Mouse (Mus musculus) left cerebral cortex, postnatal 10 days (tissue): ENCODE measurements at regions not wholly inside any gene's neighbourhood (a gene's known extent, or its start where the extent isn't known, plus 50 kb on each side); places are given as distances from the start of the nearest gene placed in this dataset.
A peak's percentile ranks its signal among the peaks of the same experiment; 100 is the strongest.

Experiments
- DNase-seq, 2 experiments: peaks; one replicate each; pipeline ENCODE4 v3.0.0; 2021 to 2022; ENCODE audit warnings: low spot score in 2 of 2, mixed read lengths in 1 of 2; ENCODE audit errors: extremely low spot score in 1 of 2
- intact Hi-C: fragments of 180-260 bp; cut with DNase I; formaldehyde crosslinking; loops from one replicate; pipeline ENCODE4 v1.15.1; 2025

DNA sequence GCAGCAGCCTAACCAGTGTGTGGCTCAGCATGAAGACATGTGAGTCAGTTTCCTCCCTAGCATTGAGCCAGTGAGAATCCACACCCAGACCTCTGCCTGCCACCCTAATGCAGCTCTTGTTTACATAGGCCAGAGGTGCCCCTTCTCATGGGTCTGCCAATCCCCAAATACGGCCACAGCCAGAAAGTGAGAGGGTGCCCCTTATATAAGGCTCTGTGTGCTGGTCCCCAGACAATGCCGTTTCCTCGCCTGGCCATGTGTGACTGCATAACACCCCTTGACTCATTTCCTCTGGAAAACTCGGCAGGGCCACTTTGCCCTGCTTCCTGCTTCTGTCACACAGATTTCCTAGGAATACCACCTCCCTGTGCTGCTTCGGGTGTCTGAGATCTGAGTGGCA, 1216.4 kb upstream of the A1bg start:
- DNase-seq = peak in 1 of 2 experiments; percentile 24
- intact Hi-C loops = no loop called here

DNA sequence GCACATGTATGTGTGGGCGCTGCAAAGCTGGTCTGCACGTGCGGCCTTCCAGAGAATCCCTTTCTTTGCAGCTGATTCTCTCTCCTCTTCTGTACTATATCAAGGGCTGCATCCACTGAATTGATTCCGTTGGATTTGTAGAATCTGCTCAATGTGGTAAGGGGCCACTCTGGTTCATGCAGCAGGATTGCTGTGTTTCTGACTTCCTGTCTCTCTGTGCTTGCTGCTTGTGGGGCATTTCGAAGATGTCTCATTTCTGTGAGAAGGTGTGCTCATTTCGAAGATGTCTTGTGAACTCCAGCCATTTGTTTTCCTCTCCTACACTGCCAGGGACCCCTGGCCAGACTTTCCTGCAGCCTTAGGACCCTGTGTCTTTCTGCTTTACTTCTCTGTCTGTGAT, 1215.9 kb upstream of the A1bg start:
- DNase-seq = no peak
- intact Hi-C loops = no loop called here

DNA sequence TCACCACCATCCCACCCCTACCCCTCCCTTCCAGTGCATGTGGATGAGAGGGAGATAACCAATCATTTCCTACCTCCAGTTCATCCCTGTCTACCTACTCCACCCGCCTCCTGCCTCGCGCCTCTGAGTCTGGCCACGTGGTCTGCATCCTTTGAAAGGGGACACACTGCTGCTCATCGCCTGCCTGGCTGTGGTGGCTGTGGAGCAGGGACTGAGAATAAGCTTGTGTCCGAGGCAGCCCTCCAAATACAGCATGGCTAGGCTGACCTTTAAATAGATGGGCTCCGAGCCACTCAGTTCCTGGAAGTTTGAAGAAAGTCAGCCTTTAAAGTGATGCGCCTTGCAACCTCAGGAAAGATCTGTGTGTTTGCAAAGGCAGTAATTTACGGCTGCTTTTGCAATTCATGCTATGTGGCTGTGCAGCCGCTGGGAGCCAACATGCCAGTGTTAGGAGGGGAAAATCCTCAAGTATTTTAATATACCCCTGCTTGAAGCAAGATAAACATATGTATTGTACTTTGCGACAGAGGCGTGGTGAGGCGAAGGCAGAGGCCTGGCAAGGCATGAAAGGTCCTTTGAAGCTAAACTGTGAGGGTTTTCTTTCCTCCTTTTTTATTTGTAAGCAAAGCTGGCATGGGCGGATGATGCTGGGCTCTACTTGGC, 1214.3 kb upstream of the A1bg start:
- intact Hi-C loops = no loop called here

DNA sequence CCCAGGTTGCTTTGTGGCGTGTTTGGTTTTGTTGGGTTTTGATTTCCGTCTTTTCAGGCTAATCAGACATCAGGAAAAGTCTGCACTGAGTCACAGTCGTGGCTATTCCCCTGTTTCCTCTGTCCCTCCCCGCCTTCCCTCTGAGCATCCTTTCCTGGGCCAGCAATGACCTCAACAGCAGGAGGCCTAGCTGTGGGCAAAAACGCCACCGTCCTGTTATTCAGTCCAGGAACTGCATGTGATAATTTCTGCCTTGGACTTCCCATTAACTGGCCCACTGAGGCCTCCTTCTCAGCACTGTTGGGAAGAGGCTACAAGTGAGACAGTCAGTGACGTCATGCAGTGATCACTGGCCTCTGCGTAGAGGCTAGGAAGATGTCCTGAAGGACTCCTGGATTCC, 1212.0 kb upstream of the A1bg start:
- no peak for DNase-seq
- intact Hi-C loops = no loop called here

More for the DNA sequence above, 1214.3 kb upstream of the A1bg start:
- DNase-seq = peak in 1 of 2 experiments; percentile 45

DNA sequence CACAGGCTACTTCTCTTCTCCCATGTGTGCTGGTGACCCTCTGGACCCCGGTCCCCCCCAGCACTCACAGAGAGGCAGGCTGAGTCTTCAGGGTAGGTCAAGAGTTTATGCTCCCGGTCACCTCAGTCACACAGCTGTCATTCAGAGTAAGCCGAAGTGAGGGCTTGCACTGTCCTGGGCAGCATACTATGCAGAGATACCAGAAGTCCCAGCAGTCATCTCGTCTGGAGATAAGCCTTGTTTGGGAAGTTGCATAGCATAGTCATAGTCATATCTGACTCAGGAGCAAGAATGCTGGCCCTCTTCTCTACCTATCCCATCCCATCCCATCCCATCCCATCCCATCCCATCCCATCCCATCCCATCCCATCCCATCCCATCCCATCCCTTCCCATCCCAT, 1211.5 kb upstream of the A1bg start:
- intact Hi-C loops = no loop called here
- no peak for DNase-seq

DNA sequence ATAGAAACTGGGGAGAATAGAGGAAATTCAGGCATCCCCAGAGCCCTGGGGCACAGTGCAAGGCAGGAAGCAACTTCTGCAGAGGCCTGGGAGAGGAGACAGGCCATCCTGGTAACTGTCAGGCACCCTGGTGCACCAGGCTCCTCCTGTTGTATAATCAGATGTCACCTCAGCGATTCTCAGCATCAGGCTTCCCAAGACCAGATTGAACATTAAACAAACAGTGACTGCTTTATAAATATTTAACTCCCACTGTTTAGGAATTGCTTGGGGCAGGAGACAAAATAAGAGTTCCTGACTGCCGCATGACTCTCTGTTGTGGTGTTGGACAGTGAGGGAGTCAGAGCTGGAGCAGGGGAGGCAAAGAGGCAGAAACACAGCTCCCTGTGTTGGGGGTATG, 1210.1 kb upstream of the A1bg start:
- intact Hi-C loops = no loop called here
- DNase-seq = no peak

DNA sequence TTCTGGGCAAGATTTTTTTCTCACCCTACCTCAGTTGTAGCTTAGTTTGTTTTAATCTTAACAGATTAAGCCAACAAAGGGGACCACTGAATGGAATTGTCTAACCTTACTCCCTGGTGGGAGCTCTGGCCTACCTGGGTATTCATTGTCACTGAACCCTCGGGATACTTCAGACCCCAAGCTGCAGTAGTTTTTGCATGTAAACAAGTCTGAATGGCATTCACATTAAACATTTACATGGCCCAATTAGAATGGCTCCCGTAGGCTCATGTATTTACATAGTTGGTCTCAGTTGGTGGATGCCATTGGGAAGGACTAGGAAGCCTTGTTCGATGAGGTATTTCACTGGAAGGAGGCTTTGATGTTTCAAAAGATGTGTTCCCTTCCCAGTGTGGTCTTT, 1208.9 kb upstream of the A1bg start:
- no peak for DNase-seq
- intact Hi-C loops = no loop called here

DNA sequence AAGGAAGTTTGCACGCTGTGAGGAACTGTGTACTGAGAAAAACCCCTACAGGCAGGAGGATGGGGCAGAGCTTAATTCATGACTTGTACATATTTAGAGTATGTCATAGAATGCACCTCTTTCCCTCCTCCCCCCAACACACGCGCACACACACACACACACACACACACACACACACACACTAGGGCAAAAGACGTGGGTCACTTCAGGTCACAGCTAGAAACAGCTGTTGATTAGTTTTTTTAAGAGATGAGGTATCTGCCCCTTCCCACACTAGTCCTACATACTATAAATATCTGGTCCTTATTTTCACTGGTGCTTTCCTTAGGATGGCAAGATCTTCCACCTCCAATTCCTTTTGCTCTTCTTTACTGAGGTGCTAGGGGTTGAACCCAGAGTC, 1207.7 kb upstream of the A1bg start:
- DNase-seq = no peak
- intact Hi-C loops = no loop called here

DNA sequence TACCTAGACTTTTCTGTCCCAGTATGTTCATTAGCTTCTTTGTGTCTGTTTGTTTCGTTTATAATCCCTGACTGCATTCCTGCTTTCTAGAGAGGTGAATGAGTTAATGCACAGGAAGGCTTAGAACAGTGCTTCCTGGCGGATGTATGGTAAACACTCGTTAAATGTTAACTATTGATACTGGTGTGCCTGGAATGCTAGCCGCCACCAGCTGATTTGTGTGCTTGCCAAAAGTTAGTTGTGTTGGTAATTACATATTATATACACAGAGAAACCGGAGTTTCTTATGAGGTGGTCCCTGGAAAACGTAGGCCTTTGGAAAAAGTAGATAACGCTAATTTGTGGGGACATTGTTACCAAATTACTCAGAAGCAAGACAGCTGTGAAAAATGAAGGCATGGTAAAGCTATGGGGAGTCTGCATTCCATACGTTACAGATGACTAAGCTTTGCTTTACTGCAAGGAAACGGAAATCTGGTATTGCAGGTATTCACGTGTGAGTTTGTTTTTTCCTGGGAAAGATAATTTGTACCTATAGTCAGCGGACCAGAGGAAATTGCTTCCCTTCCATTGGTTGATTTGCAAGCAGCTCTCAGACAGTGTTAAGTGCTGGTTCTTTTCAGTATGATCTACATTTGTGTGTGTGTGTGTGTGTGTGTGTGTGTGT, 1205.9 kb upstream of the A1bg start:
- intact Hi-C loops = no loop called here

DNA sequence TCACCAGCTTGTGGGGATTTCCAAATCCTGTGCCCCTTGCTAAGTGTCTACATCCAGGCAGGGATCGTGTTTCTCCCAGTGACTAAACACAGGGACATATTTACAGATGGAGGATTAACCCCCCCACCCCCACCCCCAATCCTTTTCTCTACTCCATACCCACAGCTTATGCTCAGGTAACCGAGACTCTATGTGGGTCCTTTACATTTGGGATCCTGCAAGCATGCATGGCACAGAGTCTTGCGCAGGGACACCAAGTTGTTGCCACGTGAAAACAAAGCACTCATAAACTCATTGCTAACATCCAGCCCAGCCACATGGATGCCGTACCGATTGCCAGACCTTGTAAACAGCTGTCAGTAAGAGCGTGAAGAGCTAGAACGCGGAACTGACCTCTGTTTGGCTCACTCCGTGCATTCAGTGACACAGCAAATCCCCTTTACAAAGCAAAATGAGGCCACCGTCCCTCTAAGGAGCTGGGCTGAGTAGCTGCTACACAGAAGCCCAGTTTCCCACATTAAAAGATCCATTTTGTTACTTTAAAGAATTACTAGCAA, 1204.9 kb upstream of the A1bg start:
- no peak for DNase-seq
- intact Hi-C loops = no loop called here

More for the DNA sequence above, 1205.9 kb upstream of the A1bg start:
- DNase-seq = no peak

DNA sequence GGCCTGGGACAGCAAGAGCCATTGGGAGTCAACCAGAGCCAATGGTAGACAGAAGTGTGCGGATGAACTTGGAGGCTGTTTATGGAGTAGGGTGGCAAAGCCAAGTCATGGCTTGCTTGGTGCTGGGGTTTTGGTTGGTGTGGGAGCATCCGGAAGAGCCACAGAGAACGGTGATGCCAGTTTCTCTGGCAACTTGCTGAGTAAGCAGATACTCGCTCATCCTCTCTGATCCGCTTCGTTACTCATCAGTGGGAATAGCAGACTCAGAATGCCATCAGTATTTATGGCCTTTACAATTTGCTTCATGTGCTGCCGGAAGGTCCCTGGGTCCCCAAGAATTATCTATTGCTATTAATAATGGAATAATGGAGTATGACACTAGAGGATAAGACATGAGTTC, 1202.9 kb upstream of the A1bg start:
- DNase-seq = no peak
- intact Hi-C loops = no loop called here

DNA sequence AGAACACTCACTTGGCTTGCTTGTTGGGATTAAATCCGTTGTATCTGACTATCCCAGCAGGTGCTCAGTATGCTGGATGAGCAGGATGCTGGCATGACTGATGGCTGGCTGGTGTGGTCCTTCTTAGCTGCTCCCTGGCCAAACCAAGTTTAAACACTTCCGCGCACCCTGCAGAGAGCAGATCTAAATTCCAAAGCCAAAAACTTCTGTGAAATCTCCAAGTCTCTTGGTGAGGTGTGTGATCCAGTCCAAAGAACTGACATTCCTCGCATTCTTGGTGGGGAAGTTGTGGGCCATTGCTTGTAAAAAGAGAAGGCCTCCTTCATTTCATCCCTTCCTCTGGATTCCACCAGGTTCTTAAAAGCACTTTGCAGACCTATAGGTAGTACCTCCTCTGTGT, 1200.9 kb upstream of the A1bg start:
- intact Hi-C loops = no loop called here
- no peak for DNase-seq

DNA sequence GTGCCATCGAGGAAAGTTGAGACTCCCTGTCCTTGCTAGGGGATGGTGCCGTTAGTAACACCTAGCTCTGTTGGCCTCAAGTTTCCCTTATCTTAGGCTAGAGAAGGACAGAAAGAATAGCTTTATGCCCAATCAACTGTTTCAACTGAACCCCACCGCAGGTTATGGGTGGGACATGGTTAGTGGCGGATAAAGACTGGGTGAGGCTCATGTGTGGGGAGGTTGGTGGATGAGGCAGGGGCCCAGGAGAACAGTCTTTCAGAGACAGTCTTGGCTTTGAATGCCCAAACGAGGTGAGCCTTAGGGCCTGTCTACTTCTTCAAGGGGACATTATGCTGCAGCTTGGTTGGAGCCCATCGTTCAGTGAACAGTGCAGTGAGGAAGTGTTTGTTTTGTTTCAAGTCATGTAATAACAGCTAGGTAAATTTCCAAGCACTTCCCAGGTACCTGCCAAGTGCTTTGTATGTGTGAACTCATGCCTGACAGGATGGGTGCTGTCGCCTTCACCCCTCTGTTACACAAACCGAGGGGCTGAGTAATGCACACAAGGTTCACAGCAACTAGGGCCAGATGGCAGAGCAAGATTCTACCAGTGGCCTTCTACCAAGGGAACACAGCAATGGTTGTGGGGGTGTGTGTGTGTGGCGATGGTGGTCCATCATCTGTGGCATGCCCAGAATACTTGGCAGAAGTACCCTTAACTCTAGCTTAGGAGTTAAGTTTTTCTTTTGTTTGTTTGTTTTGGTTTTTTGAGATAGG, 1199.6 kb upstream of the A1bg start:
- DNase-seq = no peak
- intact Hi-C loops = no loop called here

DNA sequence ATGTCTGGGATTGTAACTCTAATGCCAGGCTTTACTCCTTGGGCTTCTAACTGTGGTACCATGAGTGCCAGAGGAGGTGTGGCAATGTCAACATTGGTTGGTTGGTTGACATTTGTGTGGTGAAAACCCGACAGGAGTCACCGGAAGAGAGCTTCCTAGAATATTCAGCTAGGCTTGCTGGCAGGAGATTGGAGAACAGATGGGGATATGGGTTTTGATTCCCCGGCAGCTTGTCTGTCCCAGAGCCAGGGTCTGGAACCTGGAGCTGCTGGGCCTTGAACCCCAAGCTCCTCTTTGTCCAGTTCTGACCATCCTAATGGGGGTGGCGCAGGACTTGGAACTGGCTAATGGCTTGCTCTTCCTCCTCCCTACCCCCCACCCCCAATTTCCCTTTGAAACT, 1198.9 kb upstream of the A1bg start:
- intact Hi-C loops = no loop called here
- no peak for DNase-seq

DNA sequence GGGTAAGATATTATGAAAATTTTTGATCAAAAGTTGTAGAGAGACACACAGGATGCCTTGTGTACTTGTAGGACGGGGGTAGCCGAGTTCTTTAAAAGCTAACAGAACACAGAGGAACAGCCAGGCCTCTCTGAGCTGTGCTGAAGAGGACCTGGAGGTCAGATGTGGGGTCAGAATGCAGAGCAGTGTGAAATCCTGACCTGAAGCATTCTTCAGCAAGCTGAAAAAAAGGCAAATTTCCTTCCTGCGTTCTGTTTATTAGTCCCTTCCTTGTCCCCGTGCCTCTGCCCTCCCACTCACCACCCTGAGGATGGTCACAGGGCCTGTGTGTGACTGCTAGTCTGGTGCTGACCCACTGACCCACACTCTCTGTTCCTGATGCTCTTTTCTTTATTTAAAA, 1197.9 kb upstream of the A1bg start:
- intact Hi-C loops = no loop called here

DNA sequence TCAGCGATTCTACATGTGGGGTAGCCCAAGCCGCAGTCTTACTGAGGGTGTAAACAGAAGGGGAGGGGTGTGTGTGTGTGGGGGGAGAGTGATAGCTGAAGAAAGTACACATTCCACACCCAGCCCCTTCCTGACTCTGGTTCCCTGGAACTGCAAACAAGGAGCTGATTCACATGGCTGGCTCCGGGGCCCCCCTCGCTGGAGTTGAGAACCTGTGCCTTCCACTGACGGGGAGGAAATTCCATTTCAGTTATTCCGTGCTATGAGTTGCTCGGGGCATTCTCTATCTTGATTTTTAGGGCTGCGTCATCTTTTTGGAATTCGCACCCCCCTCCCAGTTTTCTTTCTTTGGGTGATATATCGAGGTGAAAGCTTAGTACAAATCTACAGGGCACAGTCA, 1196.2 kb upstream of the A1bg start:
- no peak for DNase-seq
- intact Hi-C loops = no loop called here

More for the DNA sequence above, 1197.9 kb upstream of the A1bg start:
- DNase-seq = no peak

DNA sequence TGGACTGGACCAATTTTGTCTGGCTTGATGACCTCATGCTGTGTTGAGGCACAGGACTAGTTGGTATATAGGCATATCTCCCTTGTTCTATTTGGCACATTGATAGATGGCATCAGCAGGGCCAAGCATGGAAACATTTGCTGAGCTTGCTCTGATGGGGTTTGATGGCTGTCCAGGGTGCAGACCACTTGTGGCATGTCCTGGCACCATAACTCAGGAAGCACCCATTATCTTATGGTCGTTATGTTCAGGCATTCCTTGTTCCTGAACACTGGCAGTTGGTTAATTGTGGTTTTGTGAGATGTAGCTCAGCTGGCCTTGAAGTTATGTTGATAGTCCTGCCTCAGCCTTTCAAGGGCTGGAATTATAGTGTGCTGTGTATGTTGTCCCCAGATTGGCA, 1193.4 kb upstream of the A1bg start:
- DNase-seq = no peak
- intact Hi-C loops = no loop called here

DNA sequence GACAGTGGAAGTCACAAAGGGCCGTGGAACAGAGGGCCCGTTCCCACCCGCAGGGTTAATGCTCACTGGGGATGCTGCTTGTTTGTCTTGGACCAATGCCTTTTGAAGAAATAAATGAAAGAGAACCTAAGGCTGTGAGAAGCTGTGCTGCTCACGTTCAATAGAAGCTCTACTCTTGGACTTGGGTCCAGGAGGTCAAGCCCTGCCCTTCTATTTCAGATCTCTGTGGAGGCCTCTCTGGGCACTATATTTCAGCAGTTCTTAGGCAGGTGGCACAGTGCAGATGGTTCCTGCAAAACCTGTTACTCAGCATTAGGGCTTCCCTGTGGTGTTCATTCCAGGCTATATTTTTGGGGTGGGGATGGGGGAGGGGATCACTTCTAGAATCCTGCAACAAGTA, 1192.0 kb upstream of the A1bg start:
- DNase-seq = no peak
- intact Hi-C loops = no loop called here

DNA sequence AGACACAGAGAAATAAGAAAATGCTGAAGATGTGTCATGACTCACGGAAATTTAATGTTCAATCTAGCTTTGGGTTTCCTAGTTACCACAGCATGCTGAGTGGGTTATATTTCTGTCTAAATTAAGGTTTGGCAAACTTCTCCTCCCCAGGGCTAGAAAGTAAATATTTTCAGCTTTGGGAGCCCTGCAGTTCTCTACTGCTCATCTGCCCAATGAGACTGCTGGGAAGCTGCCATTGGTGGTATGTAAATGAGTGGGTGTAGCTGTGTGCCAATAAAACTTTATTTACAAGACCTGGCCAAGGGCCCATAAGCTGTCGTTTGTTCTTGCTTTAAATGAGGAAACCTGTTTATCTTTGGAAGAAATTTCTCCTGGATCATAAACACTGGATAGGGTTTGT, 1189.3 kb upstream of the A1bg start:
- intact Hi-C loops = no loop called here
- DNase-seq = peak; percentile 44 to 48

DNA sequence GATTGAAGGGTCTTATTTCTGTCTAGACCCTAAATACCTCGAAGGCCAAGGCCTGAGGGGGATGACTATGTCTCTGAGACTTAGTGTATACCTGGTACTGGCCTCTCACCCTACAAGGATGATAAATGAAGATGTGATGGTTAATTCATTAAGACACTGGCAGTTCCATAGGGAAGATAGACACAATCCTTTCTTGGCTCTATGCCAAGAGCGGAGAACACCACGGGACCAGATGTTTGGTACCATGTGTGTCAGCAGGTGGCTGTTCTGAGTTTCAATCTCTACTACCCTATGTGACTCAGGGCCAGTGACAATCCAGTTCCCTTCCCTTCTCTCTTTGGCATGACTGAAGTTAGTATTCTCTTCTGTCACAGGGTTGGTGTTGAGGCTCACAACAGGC, 1185.2 kb upstream of the A1bg start:
- no peak for DNase-seq
- intact Hi-C loops = no loop called here
